Mouse (Mus musculus) layer of hippocampus, adult 9-11 months (tissue): Measurements from ENCODE around the gene Efhd1.

ENCODE experiments used
- DNase-seq: peaks from one replicate; pipeline ENCODE4 v3.0.0; 2022

Efhd1 gene

GRCm38 (mm10) chr1:87270641-87271467 is 6.7 kb downstream of the Efhd1 start:
- no peak for DNase-seq

- DNase-seq, result no peak
Observed at GRCm38 (mm10) chr1:87271596-87271995, 7.4 kb downstream of the Efhd1 start.

GRCm38 (mm10) chr1:87272462-87272861 is 8.3 kb downstream of the Efhd1 start:
- DNase-seq, result no peak

GRCm38 (mm10) chr1:87273514-87273942 is 9.4 kb downstream of the Efhd1 start:
- DNase-seq, result peak; percentile 84

GRCm38 (mm10) chr1:87274134-87274533 is 10.0 kb downstream of the Efhd1 start:
- DNase-seq, result no peak

- DNase-seq, result no peak
Observed at GRCm38 (mm10) chr1:87275151-87275550, 11.0 kb downstream of the Efhd1 start.

- DNase-seq, result no peak
Observed at GRCm38 (mm10) chr1:87276056-87276455, 11.9 kb downstream of the Efhd1 start.

GRCm38 (mm10) chr1:87280281-87280680 is 16.1 kb downstream of the Efhd1 start:
- DNase-seq, result no peak

- no peak for DNase-seq
Observed at GRCm38 (mm10) chr1:87281599-87282412, 17.6 kb downstream of the Efhd1 start.

GRCm38 (mm10) chr1:87282413-87282788 is 18.2 kb downstream of the Efhd1 start:
- no peak for DNase-seq

GRCm38 (mm10) chr1:87283410-87283960 is 19.3 kb downstream of the Efhd1 start:
- no peak for DNase-seq

- DNase-seq, result peak; percentile 58
Observed at GRCm38 (mm10) chr1:87287105-87287504, 22.9 kb downstream of the Efhd1 start.

- DNase-seq, result no peak
Observed at GRCm38 (mm10) chr1:87291416-87291815, 27.3 kb downstream of the Efhd1 start.

GRCm38 (mm10) chr1:87292420-87293190 is 28.4 kb downstream of the Efhd1 start:
- DNase-seq, result peak; percentile 13

- no peak for DNase-seq
Observed at GRCm38 (mm10) chr1:87294063-87294710, 30.0 kb downstream of the Efhd1 start.

- DNase-seq, result no peak
Observed at GRCm38 (mm10) chr1:87294951-87295350, 30.8 kb downstream of the Efhd1 start.

GRCm38 (mm10) chr1:87297346-87297925 is 33.3 kb downstream of the Efhd1 start:
- no peak for DNase-seq

- no peak for DNase-seq
Observed at GRCm38 (mm10) chr1:87300360-87301286, 36.5 kb downstream of the Efhd1 start.

GRCm38 (mm10) chr1:87301971-87302370 is 37.8 kb downstream of the Efhd1 start:
- DNase-seq, result no peak

GRCm38 (mm10) chr1:87308952-87309351 is 44.8 kb downstream of the Efhd1 start:
- DNase-seq, result no peak

- DNase-seq, result no peak
Observed at GRCm38 (mm10) chr1:87309621-87310020, 45.5 kb downstream of the Efhd1 start.
